Mouse (Mus musculus) forebrain, embryonic 11.5 days (tissue): ENCODE results near the gene Gm20219. TPM values are rescaled to one million over a fixed set of nuclear protein-coding genes. Genes with fewer than 3 reads are reported as not detected.

Source experiments
- ATAC-seq: fragments of 200-750 bp; cut with Nextera tagmentation; replicated peaks from 2 replicates; pipeline ENCODE4 v1.8.0; 2017; ENCODE audit warnings: moderate TSS enrichment; ENCODE audit not compliant: low FRiP score
- DNase-seq: peaks from one replicate; pipeline ENCODE4 v3.0.0-alpha.2; 2017; ENCODE audit warnings: low spot score
- H3K27ac ChIP-seq: fragments of 300-500 bp; sonication (generic); 2 replicates; pipeline ENCODE4 v1.5.1; 2014; ENCODE audit warnings: low read depth, low read length
- H3K27me3 ChIP-seq: fragments of 300-500 bp; sonication (generic); 2 replicates; pipeline ENCODE4 v1.6.1; 2014; ENCODE audit warnings: mild to moderate bottlenecking, low read length, mixed read lengths; ENCODE audit not compliant: control insufficient read depth, insufficient read depth
- H3K36me3 ChIP-seq: fragments of 300-500 bp; sonication (generic); 2 replicates; pipeline ENCODE4 v1.6.1; 2014; ENCODE audit warnings: mild to moderate bottlenecking, low read length, moderate library complexity, mixed read lengths; ENCODE audit not compliant: control insufficient read depth, insufficient read depth
- H3K4me1 ChIP-seq: fragments of 300-500 bp; sonication (generic); replicated peaks from 2 replicates; pipeline ENCODE4 v1.6.1; 2014; ENCODE audit warnings: low read length, mixed read lengths; ENCODE audit not compliant: control insufficient read depth, insufficient read depth
- H3K4me2 ChIP-seq: fragments of 300-500 bp; sonication (generic); 2 replicates; pipeline ENCODE4 v1.6.1; 2014; ENCODE audit warnings: low read depth, mild to moderate bottlenecking, low read length, moderate library complexity, mixed read lengths; ENCODE audit not compliant: severe bottlenecking
- H3K4me3 ChIP-seq: fragments of 300-500 bp; sonication (generic); 2 replicates; pipeline ENCODE4 v1.5.1; 2014; ENCODE audit warnings: low read depth, low read length
- H3K9ac ChIP-seq: fragments of 300-500 bp; sonication (generic); 2 replicates; pipeline ENCODE4 v1.6.1; 2014; ENCODE audit warnings: low read length
- H3K9me3 ChIP-seq: fragments of 300-500 bp; sonication (generic); 2 replicates; pipeline ENCODE4 v1.6.1; 2016; ENCODE audit warnings: low read length, mixed read lengths; ENCODE audit not compliant: control insufficient read depth
- WGBS: fragments of 180-500 bp; shearing (Covaris S2); extraction: QIAGEN DNeasy Blood & Tissue Kit; methylation state at CpG from one replicate; pipeline ENCODE4 v1.1.7; 2014; 5-methylcytosine and 5-hydroxymethylcytosine counted together
- polyA plus RNA-seq: library from polyadenylated mRNA; unstranded; fragments of >200 nt; fragmentation: Nextera tagmentation; extraction: Ambion mirVana; gene quantifications from 2 replicates; pipeline ENCODE4 v1.2.1, GENCODE M21; 2014

Gene Gm20219
- polyA plus RNA-seq, 1 experiment from 2014 or later, result 1.1 TPM

DNA sequence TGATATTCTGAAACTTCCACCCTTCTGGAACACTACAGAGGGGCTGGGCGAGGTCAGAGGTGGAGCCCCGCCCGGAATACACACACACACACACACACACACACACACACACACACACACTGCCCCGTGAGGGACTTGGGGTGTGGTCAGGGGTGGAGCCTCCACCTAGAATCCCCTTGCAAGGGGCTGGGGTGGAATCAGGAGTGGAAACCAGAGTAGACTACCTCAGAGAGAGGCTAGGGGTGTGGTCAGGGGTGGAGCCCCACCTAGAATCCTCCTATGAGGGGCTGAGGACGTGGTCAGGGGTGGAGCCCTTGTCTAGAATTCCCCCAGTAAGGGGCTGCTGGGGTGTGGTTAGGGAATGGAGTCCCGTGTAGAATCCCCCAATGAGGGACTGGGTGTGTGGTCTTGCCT is 13.6 kb downstream of the Gm20219 start:
- Histone ChIP-seq H3K27me3 (no peaks in the 10 kb centered on the region), H3K27ac (no peak overlapping the region), H3K4me2 (no peak overlapping the region), H3K9ac (no peak overlapping the region), H3K9me3 (no peaks in the 10 kb centered on the region), H3K4me3 (no peak overlapping the region), H3K36me3 (no peaks in the 10 kb centered on the region), H3K4me1 (peaks cover 4% of the 10 kb centered on the region; the same call in 1 of the 2 replicates)
- WGBS, result 47% methylated on average over 6 of the region's 6 CpGs
- DNase-seq (peak; percentile 59), ATAC-seq (no peak)

DNA sequence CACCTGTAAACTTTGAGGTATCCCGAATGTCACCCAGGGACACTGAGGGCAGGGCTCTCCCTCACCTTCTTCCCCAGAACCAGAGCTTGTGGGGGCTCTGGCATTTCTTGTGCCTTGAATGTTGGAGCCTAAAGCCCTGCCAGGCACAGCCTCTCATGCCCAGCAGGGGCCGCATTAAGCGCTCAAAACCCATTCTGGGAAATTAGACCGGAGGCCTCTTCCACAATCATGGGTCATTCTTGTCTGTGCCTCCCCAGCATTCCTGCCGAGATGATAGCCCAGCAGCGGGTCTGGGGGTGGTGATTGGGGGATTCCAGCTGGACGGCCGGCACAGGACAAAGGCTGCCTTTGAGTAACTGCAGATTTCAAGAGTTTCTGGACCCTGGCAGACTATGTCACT is 16.3 kb downstream of the Gm20219 start:
- no peak overlapping the region for H3K9ac ChIP-seq
- 10% methylated on average over 8 of the region's 8 CpGs for WGBS
- ATAC-seq (peak; percentile 57), DNase-seq (peak; percentile 65)
- H3K27ac ChIP-seq, result peak overlapping the region; percentile 43
- no peaks in the 10 kb centered on the region for H3K36me3 ChIP-seq
- H3K27me3 ChIP-seq, result no peaks in the 10 kb centered on the region
- peaks cover 4% of the 10 kb centered on the region; the same call in 1 of the 2 replicates for H3K4me1 ChIP-seq
- H3K4me3 ChIP-seq, result no peak overlapping the region
- no peak overlapping the region for H3K4me2 ChIP-seq
- H3K9me3 ChIP-seq, result no peaks in the 10 kb centered on the region

- Histone ChIP-seq H3K9me3 (no peaks in the 10 kb centered on the region), H3K9ac (no peak overlapping the region), H3K27ac (peak overlapping the region; percentile 25; the same call in 1 of the 2 replicates), H3K4me3 (no peak overlapping the region), H3K27me3 (no peaks in the 10 kb centered on the region), H3K36me3 (no peaks in the 10 kb centered on the region), H3K4me1 (peaks cover 4% of the 10 kb centered on the region; the same call in 1 of the 2 replicates), H3K4me2 (no peak overlapping the region)
- 62% methylated on average over 3 of the region's 3 CpGs for WGBS
- ATAC-seq (no peak), DNase-seq (peak; percentile 25)
Observed at GRCm38 (mm10) chr17:56536874-56537273, 17.3 kb downstream of the Gm20219 start.

DNA sequence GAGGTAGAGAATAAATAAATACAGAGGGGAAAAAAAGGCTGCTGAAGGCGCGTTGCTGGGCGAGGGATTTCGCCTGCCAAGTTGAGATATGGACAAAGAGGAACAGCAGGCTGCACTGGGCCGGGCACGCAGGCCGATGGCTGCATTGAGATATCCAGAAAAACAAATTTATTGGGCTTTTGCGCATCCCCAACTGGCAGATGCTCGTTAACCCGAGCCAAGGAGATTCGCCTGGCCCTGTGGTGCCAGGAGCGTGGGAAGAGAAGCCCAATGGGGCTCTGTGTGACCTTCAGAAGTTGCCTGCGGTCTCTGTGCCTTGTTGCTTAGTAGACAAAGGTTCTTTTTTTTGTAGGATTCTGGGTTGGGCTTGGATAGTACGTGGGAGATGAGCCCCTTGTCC is 18.0 kb downstream of the Gm20219 start:
- no peak overlapping the region for H3K4me2 ChIP-seq
- H3K9ac ChIP-seq, result no peak overlapping the region
- no peaks in the 10 kb centered on the region for H3K9me3 ChIP-seq
- ATAC-seq (0 out of 2 replicates have a peak, but pooled peaks have one; percentile 3), DNase-seq (peak; percentile 50)
- no peaks in the 10 kb centered on the region for H3K27me3 ChIP-seq
- peak overlapping the region; percentile 2 for H3K27ac ChIP-seq
- no peaks in the 10 kb centered on the region for H3K36me3 ChIP-seq
- no peak overlapping the region for H3K4me3 ChIP-seq
- WGBS, result 38% methylated on average over 14 of the region's 14 CpGs
- H3K4me1 ChIP-seq, result peaks cover 4% of the 10 kb centered on the region; the same call in 1 of the 2 replicates

- H3K36me3 ChIP-seq, result no peaks in the 10 kb centered on the region
- no peaks in the 10 kb centered on the region for H3K27me3 ChIP-seq
- 77% methylated on average over 4 of the region's 4 CpGs for WGBS
Observed at GRCm38 (mm10) chr17:56524943-56525342, 29.2 kb downstream of the Gm20219 start.

GRCm38 (mm10) chr17:56522744-56523143 is 31.4 kb downstream of the Gm20219 start:
- DNase-seq, result no peak
- Histone ChIP-seq H3K27me3 (no peaks in the 10 kb centered on the region), H3K27ac (no peak overlapping the region), H3K4me2 (no peak overlapping the region), H3K9ac (no peak overlapping the region), H3K36me3 (no peaks in the 10 kb centered on the region), H3K4me1 (no peaks in the 10 kb centered on the region), H3K4me3 (no peak overlapping the region), H3K9me3 (no peaks in the 10 kb centered on the region)
- no peak for ATAC-seq
- WGBS, result 55% methylated on average over 1 of the region's 1 CpGs

More at GRCm38 (mm10) chr17:56524943-56525342, 29.2 kb downstream of the Gm20219 start:
- Histone ChIP-seq H3K4me3 (no peak overlapping the region), H3K9ac (no peak overlapping the region), H3K9me3 (no peaks in the 10 kb centered on the region), H3K4me1 (no peaks in the 10 kb centered on the region), H3K4me2 (no peak overlapping the region), H3K27ac (no peak overlapping the region)
- ATAC-seq, result no peak
- no peak for DNase-seq

DNA sequence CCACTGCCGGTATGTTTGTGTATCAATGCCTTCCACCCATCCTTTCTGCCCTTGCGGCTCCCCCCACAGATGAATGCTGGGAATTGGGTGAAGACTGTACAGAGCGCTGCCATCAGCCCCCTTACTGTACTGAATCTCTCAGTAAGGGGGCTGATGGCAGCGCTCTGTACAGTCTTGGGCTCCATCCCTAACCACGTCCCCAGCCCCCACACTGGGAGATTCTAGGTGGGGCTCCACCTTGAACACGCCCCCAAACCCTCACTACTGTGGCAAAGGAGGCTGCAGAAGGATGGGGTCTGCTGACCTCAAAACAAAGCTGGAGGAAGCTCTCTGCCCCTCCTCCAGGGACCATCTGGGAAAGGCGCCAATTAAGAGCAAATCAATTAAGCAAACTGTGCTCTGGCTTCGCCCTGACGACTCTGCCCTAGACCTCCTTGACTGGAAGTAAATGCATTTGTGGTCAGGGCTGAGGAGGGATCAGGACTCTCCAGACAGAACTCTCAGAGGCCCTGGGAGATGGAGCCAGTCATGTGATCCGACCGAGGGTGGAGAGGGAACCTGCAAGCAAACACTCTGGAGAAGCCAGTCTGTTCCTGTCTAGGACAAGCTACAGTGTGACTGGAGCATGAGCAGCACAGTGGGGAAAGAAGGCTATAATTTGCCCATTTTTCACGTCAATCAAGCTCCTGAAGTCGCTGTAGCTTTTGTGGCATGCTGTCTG is 38.3 kb downstream of the Gm20219 start:
- peak overlapping the region; percentile 86 for H3K27ac ChIP-seq
- H3K36me3 ChIP-seq, result no peaks in the 10 kb centered on the region
- peaks cover 7% of the 10 kb centered on the region; the same call in 1 of the 2 replicates for H3K4me1 ChIP-seq
- ATAC-seq (peak; percentile 77), DNase-seq (peak; percentile 67)
- H3K9me3 ChIP-seq, result no peaks in the 10 kb centered on the region; the same call in 1 of the 2 replicates
- H3K4me3 ChIP-seq, result no peak overlapping the region
- H3K27me3 ChIP-seq, result peaks cover 22% of the 10 kb centered on the region
- WGBS, result 11% methylated on average over 13 of the region's 13 CpGs
- peak overlapping the region; percentile 39 for H3K9ac ChIP-seq
- H3K4me2 ChIP-seq, result 0 out of 2 replicates have a peak overlapping the region, but pooled peaks have one; percentile 21

DNA sequence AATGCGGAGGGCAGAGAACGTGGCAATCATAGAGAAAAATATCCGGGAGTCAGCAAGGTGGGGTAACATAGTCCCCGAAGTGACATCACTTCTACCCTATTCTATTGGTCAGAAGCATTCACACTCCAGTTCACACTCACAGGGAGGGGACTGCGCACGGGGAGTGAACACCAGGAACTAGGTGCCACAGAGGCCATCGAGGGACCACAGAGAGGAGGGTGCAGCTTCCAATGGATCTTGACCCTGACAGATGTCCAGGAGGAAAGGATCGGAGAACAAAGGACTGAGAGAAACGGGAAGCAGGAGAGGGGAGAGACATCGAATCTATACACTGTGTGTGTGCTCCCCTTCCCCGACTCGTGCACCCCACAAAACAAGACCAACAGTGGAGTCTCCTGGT is 39.3 kb downstream of the Gm20219 start:
- H3K4me1 ChIP-seq, result peaks cover 13% of the 10 kb centered on the region; the same call in 1 of the 2 replicates
- 53% methylated on average over 12 of the region's 12 CpGs for whole genome bisulfite sequencing
- DNase-seq (peak; percentile 51), ATAC-seq (no peak)
- peak overlapping the region; percentile 86 for H3K27ac ChIP-seq
- H3K9me3 ChIP-seq, result no peaks in the 10 kb centered on the region; the same call in 1 of the 2 replicates
- H3K36me3 ChIP-seq, result no peaks in the 10 kb centered on the region
- no peak overlapping the region for H3K4me3 ChIP-seq
- H3K9ac ChIP-seq, result no peak overlapping the region; the same call in 1 of the 2 replicates
- H3K27me3 ChIP-seq, result peaks cover 32% of the 10 kb centered on the region
- H3K4me2 ChIP-seq, result no peak overlapping the region
